Mouse (Mus musculus): ENCODE measurements around the gene Dedd2.

DNA sequence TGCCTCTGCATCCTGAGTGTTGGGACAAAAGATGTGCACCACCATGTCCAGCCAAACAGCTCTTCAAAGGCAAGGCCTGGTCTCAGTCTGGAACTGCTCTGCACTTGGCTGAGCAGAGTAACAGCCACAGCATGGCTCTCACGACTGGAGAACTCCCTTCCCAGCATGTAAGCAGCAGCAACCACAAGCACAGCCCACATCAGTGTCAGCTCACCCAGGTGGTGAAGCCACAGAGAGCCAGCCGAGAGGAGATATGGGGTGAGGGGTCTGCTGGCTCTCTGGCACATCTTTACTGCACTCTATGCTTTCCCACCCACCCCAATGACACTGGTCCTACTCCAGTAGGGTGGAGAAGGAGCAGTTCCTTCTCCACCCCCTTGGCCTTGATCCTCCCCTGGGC is 12.6 kb upstream of the Dedd2 start:
- TF ChIP-seq CTCF (IDR thresholded peaks at IDR 0.05; ENCODE audit: borderline replicate concordance, insufficient read depth, low read length) (no peak), POLR2A (IDR thresholded peaks at IDR 0.05; ENCODE audit: low read depth, low read length) (no peak)

Measured in embryonic fibroblast, embryonic 13.5 days (primary cell).